ENCODE assay signal across 9 mouse cellular contexts in the genomic region with DNA sequence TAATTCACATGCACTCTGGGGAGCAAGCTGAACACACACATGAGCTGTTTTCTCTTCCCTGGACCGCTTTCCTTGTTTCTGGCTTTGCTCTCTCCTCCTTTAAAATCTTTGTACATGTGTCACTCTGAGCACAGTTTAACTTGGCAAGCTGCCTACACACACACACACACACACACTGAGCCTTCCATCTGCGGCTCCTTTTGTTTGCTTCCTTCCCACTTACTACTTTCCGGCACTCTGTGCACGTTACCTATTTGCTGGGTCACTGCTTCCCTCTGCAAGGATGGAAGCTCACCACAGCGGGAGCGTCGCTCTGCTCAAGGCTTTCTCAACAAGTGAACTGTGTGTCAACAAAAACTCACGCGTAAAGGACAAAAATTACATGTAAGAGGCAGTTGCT. TPM values are rescaled to one million over a fixed set of nuclear protein-coding genes. Genes with fewer than 3 reads are reported as not detected.
A peak's percentile ranks its signal among the peaks of the same experiment; 100 is the strongest.
DNase-seq lines count a peak whose midpoint lies in the region; ATAC-seq lines count a peak whose summit lies in the region.
"Had no signal": no experiment of that assay in that cellular context is flagged by ENCODE, and none has a peak within 500 bp of the region (broad histone marks: within the 10 kb centered on the region; RNA-seq: fewer than 3 reads in every experiment).

No protein-coding gene starts in this region.

- peaks cover 8% of the 10 kb centered on the region for H3K4me1 ChIP-seq in hindbrain, embryonic 15.5 days (replicated peaks)
- peaks cover 17% of the 10 kb centered on the region for H3K4me1 ChIP-seq in lung, embryonic 16.5 days (replicated peaks; ENCODE audit: control insufficient read depth, insufficient read depth, low read length)

- no peak overlapping the region for H3K9ac ChIP-seq in hindbrain, embryonic 15.5 days
- no peak overlapping the region for H3K9ac ChIP-seq in lung, embryonic 16.5 days (ENCODE audit: low read length)

- no peaks in the 10 kb centered on the region for H3K27me3 ChIP-seq in hindbrain, embryonic 15.5 days
- no peaks in the 10 kb centered on the region; the same call in 1 of the 2 replicates for H3K27me3 ChIP-seq in lung, embryonic 16.5 days (ENCODE audit: control insufficient read depth, insufficient read depth, low read depth, low read length)

- DNase-seq in cerebellum, postnatal 14 days: peak; percentile 56 to 61
- no peak for DNase-seq in cerebellum, adult 11 months
- peak; percentile 16 to 26 for DNase-seq in urinary bladder, adult 18-20 months (ENCODE audit: low spot score in 2 of 2)
- DNase-seq in urinary bladder, postnatal 4 days (ENCODE audit: low spot score in 2 of 2): no peak
- DNase-seq in retina, postnatal 7 days (ENCODE audit: low read depth, low spot score): peak; percentile 24
- DNase-seq in adrenal gland, postnatal 14 days: no peak

- peak overlapping the region; percentile 9; the same call in 1 of the 2 replicates for H3K4me2 ChIP-seq in hindbrain, embryonic 15.5 days
- peak overlapping the region; percentile 4; the same call in 1 of the 2 replicates for H3K4me2 ChIP-seq in lung, embryonic 16.5 days (ENCODE audit: low read depth, low read length)

- H3K36me3 ChIP-seq in hindbrain, embryonic 15.5 days: peaks cover 9% of the 10 kb centered on the region; the same call in 1 of the 2 replicates
- no peaks in the 10 kb centered on the region for H3K36me3 ChIP-seq in lung, embryonic 16.5 days (ENCODE audit: control insufficient read depth, insufficient read depth, low read length)

- peak; percentile 84 for ATAC-seq in hindbrain, embryonic 15.5 days (ENCODE audit: low FRiP score, low read depth)
- ATAC-seq in lung, embryonic 16.5 days (ENCODE audit: low read depth): peak; percentile 92

- H3K9me3 ChIP-seq in hindbrain, embryonic 15.5 days: no peaks in the 10 kb centered on the region
- H3K9me3 ChIP-seq in lung, embryonic 16.5 days (ENCODE audit: control insufficient read depth, low read length): no peaks in the 10 kb centered on the region

- no peak overlapping the region for H3K4me3 ChIP-seq in hindbrain, embryonic 15.5 days
- H3K4me3 ChIP-seq in lung, embryonic 16.5 days (ENCODE audit: low read length): no peak overlapping the region
- H3K4me3 ChIP-seq: erythroblast, embryonic 14.5 days had no signal

- WGBS in hindbrain, embryonic 15.5 days: 18% methylated on average over 9 of the region's 9 CpGs
- 25% methylated on average over 9 of the region's 9 CpGs for WGBS in lung, embryonic 16.5 days

- peak overlapping the region; percentile 43; the same call in 1 of the 2 replicates for H3K27ac ChIP-seq in hindbrain, embryonic 15.5 days (replicated peaks)
- peak overlapping the region; percentile 62 for H3K27ac ChIP-seq in lung, embryonic 16.5 days (ENCODE audit: low read length)

RNA-seq across cellular contexts. Expression of gene Ap1s3, which starts 25.6 kb away (rescaled TPM):
- polyA plus RNA-seq in hindbrain, embryonic 15.5 days (2015; fragmentation: Nextera tagmentation; extraction: Ambion mirVana): 0.09 and 0.12 TPM in 2 replicates
- polyA plus RNA-seq in lung, embryonic 16.5 days (2015; fragmentation: Nextera tagmentation; extraction: Ambion mirVana): 0.41 and 1.1 TPM in 2 replicates
- total RNA-seq in adrenal gland, postnatal 14 days (2021): 0.67 and 2.2 TPM in 2 replicates

Comparison
In these comparisons a context has a peak if more than half of its experiments do, and no peak if none do; other contexts are left out.
1. DNase-seq: peak in cerebellum, postnatal 14 days (2 of 2), urinary bladder, adult 18-20 months (2 of 2) and retina, postnatal 7 days (single experiment); none in cerebellum, adult 11 months (single experiment), urinary bladder, postnatal 4 days (0 of 2) and adrenal gland, postnatal 14 days (single experiment).